Mouse (Mus musculus): Measurements from ENCODE around the gene Tmem218. TPM values are rescaled to one million over a fixed set of nuclear protein-coding genes. Genes with fewer than 3 reads are reported as not detected.
A peak's percentile ranks its signal among the peaks of the same experiment; 100 is the strongest.

The Tmem218 gene
- 1 to 10 TPM; 2.4 TPM for total RNA-seq (2021)
- long read RNA-seq, experiment 1, partial matches to known transcripts, result 2 of 6 reads
- long read RNA-seq, experiment 1, other reads (novel, unspliced or antisense), result 1 of 6 reads
- long read RNA-seq, experiment 2, partial matches to known transcripts, result 2 of 2 reads
- long read RNA-seq, experiment 2, other reads (novel, unspliced or antisense), result 0 of 2 reads

- peak; percentile 88 for DNase-seq
- intact Hi-C loops (cut with DNase I; ENCODE audit: low total_unique reads), result no loop called here
Measured at GRCm38 (mm10) chr9:37207929-37208411, at the start of gene Tmem218. TSS of gene Tmem218 (plus strand) at chr9:37208223.

- DNase-seq, result no peak
- intact Hi-C loops (cut with DNase I; ENCODE audit: low total_unique reads), result no loop called here
Measured at GRCm38 (mm10) chr9:37160686-37161085, 47.3 kb upstream of the Tmem218 start.

- intact Hi-C loops (cut with DNase I; ENCODE audit: low total_unique reads), result no loop called here
Measured at GRCm38 (mm10) chr9:37166899-37167298, 41.1 kb upstream of the Tmem218 start.

GRCm38 (mm10) chr9:37173376-37173775 is 34.6 kb upstream of the Tmem218 start:
- intact Hi-C loops (cut with DNase I; ENCODE audit: low total_unique reads), result no loop called here
- no peak for DNase-seq

More at GRCm38 (mm10) chr9:37166899-37167298, 41.1 kb upstream of the Tmem218 start:
- DNase-seq, result no peak

- intact Hi-C loops (cut with DNase I; ENCODE audit: low total_unique reads), result loop anchor here (2.0 kb wide), 1 partner anchor 55 kb away; no protein-coding TSS in a partner anchor
- DNase-seq, result no peak
Measured at GRCm38 (mm10) chr9:37176002-37176401, 32.0 kb upstream of the Tmem218 start.

GRCm38 (mm10) chr9:37177107-37177506 is 30.9 kb upstream of the Tmem218 start:
- DNase-seq, result peak; percentile 64
- intact Hi-C loops (cut with DNase I; ENCODE audit: low total_unique reads), result loop anchor here (2.0 kb wide), 1 partner anchor 54 kb away; no protein-coding TSS in a partner anchor

GRCm38 (mm10) chr9:37177551-37177950 is 30.5 kb upstream of the Tmem218 start:
- no peak for DNase-seq
- intact Hi-C loops (cut with DNase I; ENCODE audit: low total_unique reads), result loop anchor here (2.0 kb wide), 1 partner anchor 53 kb away; no protein-coding TSS in a partner anchor

GRCm38 (mm10) chr9:37178911-37179310 is 29.1 kb upstream of the Tmem218 start:
- intact Hi-C loops (cut with DNase I; ENCODE audit: low total_unique reads), result no loop called here

GRCm38 (mm10) chr9:37179596-37179995 is 28.4 kb upstream of the Tmem218 start:
- DNase-seq, result no peak

More at GRCm38 (mm10) chr9:37178911-37179310, 29.1 kb upstream of the Tmem218 start:
- DNase-seq, result no peak

GRCm38 (mm10) chr9:37181596-37181995 is 26.4 kb upstream of the Tmem218 start:
- DNase-seq, result no peak
- intact Hi-C loops (cut with DNase I; ENCODE audit: low total_unique reads), result no loop called here

More at GRCm38 (mm10) chr9:37179596-37179995, 28.4 kb upstream of the Tmem218 start:
- intact Hi-C loops (cut with DNase I; ENCODE audit: low total_unique reads), result no loop called here

GRCm38 (mm10) chr9:37183176-37183575 is 24.8 kb upstream of the Tmem218 start:
- intact Hi-C loops (cut with DNase I; ENCODE audit: low total_unique reads), result no loop called here
- no peak for DNase-seq

GRCm38 (mm10) chr9:37187407-37187806 is 20.6 kb upstream of the Tmem218 start:
- intact Hi-C loops (cut with DNase I; ENCODE audit: low total_unique reads), result no loop called here

GRCm38 (mm10) chr9:37188024-37188423 is 20.0 kb upstream of the Tmem218 start:
- DNase-seq, result no peak
- intact Hi-C loops (cut with DNase I; ENCODE audit: low total_unique reads), result no loop called here

More at GRCm38 (mm10) chr9:37187407-37187806, 20.6 kb upstream of the Tmem218 start:
- DNase-seq, result no peak

- intact Hi-C loops (cut with DNase I; ENCODE audit: low total_unique reads), result no loop called here
Measured at GRCm38 (mm10) chr9:37197067-37197466, 11.0 kb upstream of the Tmem218 start.

GRCm38 (mm10) chr9:37200414-37200813 is 7.6 kb upstream of the Tmem218 start:
- intact Hi-C loops (cut with DNase I; ENCODE audit: low total_unique reads), result no loop called here
- DNase-seq, result no peak

More at GRCm38 (mm10) chr9:37197067-37197466, 11.0 kb upstream of the Tmem218 start:
- no peak for DNase-seq

GRCm38 (mm10) chr9:37203884-37204283 is 4.1 kb upstream of the Tmem218 start:
- intact Hi-C loops (cut with DNase I; ENCODE audit: low total_unique reads), result no loop called here
- no peak for DNase-seq

GRCm38 (mm10) chr9:37213060-37213738 is 5.2 kb downstream of the Tmem218 start:
- intact Hi-C loops (cut with DNase I; ENCODE audit: low total_unique reads), result no loop called here
- no peak for DNase-seq

- DNase-seq, result no peak
- intact Hi-C loops (cut with DNase I; ENCODE audit: low total_unique reads), result no loop called here
Measured at GRCm38 (mm10) chr9:37214327-37215060, 6.5 kb downstream of the Tmem218 start.

GRCm38 (mm10) chr9:37220755-37221154 is 12.7 kb downstream of the Tmem218 start:
- intact Hi-C loops (cut with DNase I; ENCODE audit: low total_unique reads), result no loop called here
- DNase-seq, result no peak

GRCm38 (mm10) chr9:37225581-37225980 is 17.6 kb downstream of the Tmem218 start:
- intact Hi-C loops (cut with DNase I; ENCODE audit: low total_unique reads), result loop anchor here (5.0 kb wide), 1 partner anchor 308 kb away; no protein-coding TSS in a partner anchor
- no peak for DNase-seq
